ENCODE assay signal across 8 mouse cellular contexts in genomic region chr3:126597161-126597595, GRCm38 (mm10). TPM values are rescaled to one million over a fixed set of nuclear protein-coding genes. Genes with fewer than 3 reads are reported as not detected.
DNase-seq lines count a peak whose midpoint lies in the region; ATAC-seq lines count a peak whose summit lies in the region.

No protein-coding gene starts in this region.

- ATAC-seq in cerebellum, adult (ENCODE audit: insufficient number of reproducible peaks, low FRiP score, low TSS enrichment): peak; percentile 69
- ATAC-seq in embryonic facial prominence, embryonic 14.5 days (ENCODE audit: low read depth): peak; percentile 62
- peak; percentile 73 for ATAC-seq in heart, embryonic 11.5 days (replicated peaks; ENCODE audit: insufficient number of reproducible peaks, low FRiP score, low TSS enrichment)
- ATAC-seq in liver, embryonic 15.5 days (ENCODE audit: insufficient read depth): peak; percentile 64
- ATAC-seq in neural tube, embryonic 12.5 days (ENCODE audit: low FRiP score, low read depth): peak; percentile 57
- ATAC-seq in stomach, embryonic 16.5 days (ENCODE audit: insufficient read depth, low FRiP score): peak; percentile 69

- H3K4me1 ChIP-seq in embryonic facial prominence, embryonic 14.5 days (ENCODE audit: control insufficient read depth, insufficient read depth, low read length): peaks cover 6% of the 10 kb centered on the region; the same call in 1 of the 2 replicates
- no peaks in the 10 kb centered on the region for H3K4me1 ChIP-seq in heart, embryonic 11.5 days (ENCODE audit: control insufficient read depth, insufficient read depth, low read length)
- peaks cover 9% of the 10 kb centered on the region; the same call in 1 of the 2 replicates for H3K4me1 ChIP-seq in liver, embryonic 15.5 days (replicated peaks)
- H3K4me1 ChIP-seq in neural tube, embryonic 12.5 days: peaks cover 6% of the 10 kb centered on the region; the same call in 1 of the 2 replicates
- H3K4me1 ChIP-seq in stomach, embryonic 16.5 days (ENCODE audit: control insufficient read depth, insufficient read depth, low read length): no peaks in the 10 kb centered on the region

- H3K27ac ChIP-seq in embryonic facial prominence, embryonic 14.5 days (replicated peaks; ENCODE audit: low read depth, low read length): peak overlapping the region; percentile 98
- H3K27ac ChIP-seq in heart, embryonic 11.5 days (ENCODE audit: low read depth, low read length): peak overlapping the region; percentile 95
- H3K27ac ChIP-seq in liver, embryonic 15.5 days (replicated peaks): peak overlapping the region; percentile 81
- H3K27ac ChIP-seq in neural tube, embryonic 12.5 days: peak overlapping the region; percentile 82
- peak overlapping the region; percentile 100 for H3K27ac ChIP-seq in stomach, embryonic 16.5 days (ENCODE audit: low read length)

- peak overlapping the region; percentile 88 for H3K4me2 ChIP-seq in embryonic facial prominence, embryonic 14.5 days (ENCODE audit: low read depth, low read length)
- H3K4me2 ChIP-seq in heart, embryonic 11.5 days: peak overlapping the region; percentile 79
- H3K4me2 ChIP-seq in liver, embryonic 15.5 days: peak overlapping the region; percentile 83
- peak overlapping the region; percentile 87 for H3K4me2 ChIP-seq in neural tube, embryonic 12.5 days (replicated peaks)
- H3K4me2 ChIP-seq in stomach, embryonic 16.5 days (ENCODE audit: low read depth, low read length): peak overlapping the region; percentile 64

- no peaks in the 10 kb centered on the region for H3K27me3 ChIP-seq in embryonic facial prominence, embryonic 14.5 days (replicated peaks; ENCODE audit: control insufficient read depth, insufficient read depth, low read length)
- no peaks in the 10 kb centered on the region for H3K27me3 ChIP-seq in heart, embryonic 11.5 days (ENCODE audit: control insufficient read depth, insufficient read depth, low read length)
- H3K27me3 ChIP-seq in liver, embryonic 15.5 days: peaks cover 27% of the 10 kb centered on the region
- H3K27me3 ChIP-seq in neural tube, embryonic 12.5 days (replicated peaks): no peaks in the 10 kb centered on the region
- no peaks in the 10 kb centered on the region for H3K27me3 ChIP-seq in stomach, embryonic 16.5 days (ENCODE audit: control insufficient read depth, insufficient read depth, low read length)

- H3K9me3 ChIP-seq in embryonic facial prominence, embryonic 14.5 days (ENCODE audit: control insufficient read depth, low read length): peaks cover 4% of the 10 kb centered on the region; the same call in 1 of the 2 replicates
- peaks cover 4% of the 10 kb centered on the region for H3K9me3 ChIP-seq in heart, embryonic 11.5 days (replicated peaks; ENCODE audit: control insufficient read depth, low read length)
- no peaks in the 10 kb centered on the region for H3K9me3 ChIP-seq in liver, embryonic 15.5 days (replicated peaks)
- H3K9me3 ChIP-seq in neural tube, embryonic 12.5 days: no peaks in the 10 kb centered on the region
- H3K9me3 ChIP-seq in stomach, embryonic 16.5 days (replicated peaks; ENCODE audit: control insufficient read depth, low read length): no peaks in the 10 kb centered on the region

- 0 out of 2 replicates have a peak, but pooled peaks cover 8% of the 10 kb centered on the region for H3K36me3 ChIP-seq in embryonic facial prominence, embryonic 14.5 days (ENCODE audit: control insufficient read depth, insufficient read depth, low read length)
- H3K36me3 ChIP-seq in heart, embryonic 11.5 days (ENCODE audit: control insufficient read depth, insufficient read depth, low read length): peaks cover 11% of the 10 kb centered on the region
- H3K36me3 ChIP-seq in liver, embryonic 15.5 days (replicated peaks): no peaks in the 10 kb centered on the region
- no peaks in the 10 kb centered on the region for H3K36me3 ChIP-seq in neural tube, embryonic 12.5 days
- H3K36me3 ChIP-seq in stomach, embryonic 16.5 days (ENCODE audit: control insufficient read depth, insufficient read depth, low read length): no peaks in the 10 kb centered on the region

- DNase-seq in cerebellum, adult 11-12 months: no peak
- DNase-seq in embryonic facial prominence, embryonic 14.5 days (ENCODE audit: low spot score): no peak
- DNase-seq in kidney, postnatal 10 days: peak; percentile 88

- H3K4me3 ChIP-seq in embryonic facial prominence, embryonic 14.5 days (ENCODE audit: low read depth, low read length): peak overlapping the region; percentile 88
- peak overlapping the region; percentile 87 for H3K4me3 ChIP-seq in heart, embryonic 11.5 days (ENCODE audit: low read depth, low read length)
- peak overlapping the region; percentile 63 for H3K4me3 ChIP-seq in liver, embryonic 15.5 days (replicated peaks)
- H3K4me3 ChIP-seq in neural tube, embryonic 12.5 days: peak overlapping the region; percentile 76
- H3K4me3 ChIP-seq in stomach, embryonic 16.5 days (replicated peaks; ENCODE audit: low read length): peak overlapping the region; percentile 63

- WGBS in embryonic facial prominence, embryonic 14.5 days: 0% methylated on average over 14 of the region's 51 CpGs
- 0% methylated on average over 49 of the region's 51 CpGs for WGBS in heart, embryonic 11.5 days (ENCODE audit: insufficient replicate concordance)
- WGBS in liver, embryonic 15.5 days (ENCODE audit: insufficient replicate concordance): under 1% methylated on average over 51 of the region's 51 CpGs
- under 1% methylated on average over 51 of the region's 51 CpGs for WGBS in neural tube, embryonic 12.5 days
- WGBS in stomach, embryonic 16.5 days: under 1% methylated on average over 48 of the region's 51 CpGs

- peak overlapping the region; percentile 93 for H3K9ac ChIP-seq in embryonic facial prominence, embryonic 14.5 days (ENCODE audit: low read depth, low read length)
- peak overlapping the region; percentile 84 for H3K9ac ChIP-seq in heart, embryonic 11.5 days (ENCODE audit: low read depth, low read length)
- H3K9ac ChIP-seq in liver, embryonic 15.5 days: peak overlapping the region; percentile 48
- peak overlapping the region; percentile 77 for H3K9ac ChIP-seq in neural tube, embryonic 12.5 days
- peak overlapping the region; percentile 93 for H3K9ac ChIP-seq in stomach, embryonic 16.5 days (ENCODE audit: low read length)

RNA-seq across cellular contexts. Expression of gene Camk2d, which starts 1.1 kb away (rescaled TPM):
- polyA plus RNA-seq in embryonic facial prominence, embryonic 14.5 days (2014; fragmentation: Nextera tagmentation; extraction: Ambion mirVana): 40.8 and 40.9 TPM in 2 replicates
- 106 and 114 TPM in 2 replicates for polyA plus RNA-seq in heart, embryonic 11.5 days (2014; fragmentation: Nextera tagmentation; extraction: Ambion mirVana)
- polyA plus RNA-seq in liver, embryonic 15.5 days (2015; fragmentation: Nextera tagmentation; extraction: Ambion mirVana): 3.8 and 4.3 TPM in 2 replicates
- polyA plus RNA-seq in neural tube, embryonic 12.5 days (2016; fragmentation: Nextera tagmentation; extraction: Ambion mirVana): 31.4 and 32.6 TPM in 2 replicates
- 35.9 and 36.8 TPM in 2 replicates for polyA plus RNA-seq in stomach, embryonic 16.5 days (2015; fragmentation: Nextera tagmentation; extraction: Ambion mirVana)
